Mouse (Mus musculus) CD8-positive naive resting alpha-beta T cell, adult 57 days (primary cell): Measurements from ENCODE around the gene Grin2c. TPM values are rescaled to one million over a fixed set of nuclear protein-coding genes. Genes with fewer than 3 reads are reported as not detected.

Experiments used
- total RNA-seq: library from RNA; stranded (reverse); gene quantifications from one replicate; pipeline ENCODE4 v1.2.4, GENCODE M21; 2023

The Grin2c gene
- not detected for total RNA-seq

GRCm38 (mm10) chr11:115267061-115267883, at the start of gene Grin2c:
Gene Grin2c, minus strand, starts transcription at chr11:115267243.

GRCm38 (mm10) chr11:115306863-115307262, 39.8 kb upstream of the Grin2c start, which contains the start of gene Otop2:
Gene Otop2, plus strand, starts transcription at chr11:115307163.

GRCm38 (mm10) chr11:115297214-115297826, 30.3 kb upstream of the Grin2c start, which contains the start of gene Fads6:
Gene Fads6, minus strand, starts transcription at chr11:115297663.

GRCm38 (mm10) chr11:115276780-115277603, 9.9 kb upstream of the Grin2c start, which contains the start of gene Fdxr:
Gene Fdxr, minus strand, starts transcription at chr11:115277050.

Other genes starting within 250 kb of the Grin2c start
- not detected for gene Cd300ld4, start 240.2 kb downstream of the Grin2c start, total RNA-seq
- not detected for gene Cd300ld5, start 229.5 kb downstream of the Grin2c start, total RNA-seq
- gene Cd300ld3, start 218.8 kb downstream of the Grin2c start, total RNA-seq = not detected
- gene Cd300e, start 205.1 kb downstream of the Grin2c start, total RNA-seq = 0.55 TPM
- 40.1 TPM for gene Rab37, start 175.8 kb downstream of the Grin2c start, total RNA-seq
- gene Cd300lf, start 133.3 kb downstream of the Grin2c start, total RNA-seq = 1.9 TPM
- gene Slc9a3r1, start 103.9 kb downstream of the Grin2c start, total RNA-seq = 190 TPM
- 14.4 TPM for gene Tmem104, start 79.8 kb downstream of the Grin2c start, total RNA-seq
- gene Nat9, start 79.4 kb downstream of the Grin2c start, total RNA-seq = 6.6 TPM
- 19.3 TPM for gene Fdxr, start 9.8 kb upstream of the Grin2c start, total RNA-seq
- 0.67 TPM for gene Fads6, start 30.4 kb upstream of the Grin2c start, total RNA-seq
- not detected for gene Otop2, start 39.9 kb upstream of the Grin2c start, total RNA-seq
- not detected for gene Ush1g, start 54.8 kb upstream of the Grin2c start, total RNA-seq
- not detected for gene Otop3, start 67.5 kb upstream of the Grin2c start, total RNA-seq
- 54.9 TPM for gene Hid1, start 100.5 kb upstream of the Grin2c start, total RNA-seq
- 3.3 TPM for gene Cdr2l, start 114.7 kb upstream of the Grin2c start, total RNA-seq
- 129 TPM for gene Mrpl58, start 136.5 kb upstream of the Grin2c start, total RNA-seq
- 249 TPM for gene Atp5h, start 152.7 kb upstream of the Grin2c start, total RNA-seq
- 47.0 TPM for gene Kctd2, start 152.9 kb upstream of the Grin2c start, total RNA-seq
- gene Trim80, start 173.3 kb upstream of the Grin2c start, total RNA-seq = not detected
- gene Slc16a5, start 195.2 kb upstream of the Grin2c start, total RNA-seq = 23.5 TPM
- gene Armc7, start 208.4 kb upstream of the Grin2c start, total RNA-seq = 44.8 TPM
- 116 TPM for gene Nt5c, start 224.6 kb upstream of the Grin2c start, total RNA-seq
- gene Jpt1, start 247.1 kb upstream of the Grin2c start, total RNA-seq = 225 TPM